Mouse (Mus musculus) intestine, postnatal 0 days (tissue): Measurements from ENCODE around the gene Exosc5. TPM values are rescaled to one million over a fixed set of nuclear protein-coding genes. Genes with fewer than 3 reads are reported as not detected.

ENCODE experiments used
- ATAC-seq: fragments of 200-750 bp; cut with Nextera tagmentation; 2 replicates; pipeline ENCODE4 v1.8.0; 2017; ENCODE audit warnings: mild to moderate bottlenecking, moderate TSS enrichment, moderate library complexity
- H3K27ac ChIP-seq: fragments of 300-500 bp; sonication (generic); 2 replicates; pipeline ENCODE4 v1.5.1; 2014; ENCODE audit warnings: mild to moderate bottlenecking, low read depth, low read length, moderate library complexity
- H3K27me3 ChIP-seq: fragments of 300-500 bp; sonication (generic); replicated peaks from 2 replicates; pipeline ENCODE4 v1.6.1; 2014; ENCODE audit warnings: low read length, mixed read lengths; ENCODE audit not compliant: control insufficient read depth, insufficient read depth
- H3K36me3 ChIP-seq: fragments of 300-500 bp; sonication (generic); 2 replicates; pipeline ENCODE4 v1.6.1; 2014; ENCODE audit warnings: mild to moderate bottlenecking, moderate library complexity; ENCODE audit not compliant: control insufficient read depth, insufficient read depth
- H3K4me1 ChIP-seq: fragments of 300-500 bp; sonication (generic); replicated peaks from 2 replicates; pipeline ENCODE4 v1.6.1; 2014; ENCODE audit warnings: antibody characterized with exemption, low read length, mixed read lengths; ENCODE audit not compliant: control insufficient read depth, insufficient read depth
- H3K4me2 ChIP-seq: fragments of 300-500 bp; sonication (generic); replicated peaks from 2 replicates; pipeline ENCODE4 v1.6.1; 2014; ENCODE audit warnings: low read depth, mild to moderate bottlenecking, moderate library complexity
- H3K4me3 ChIP-seq: fragments of 300-500 bp; sonication (generic); 2 replicates; pipeline ENCODE4 v1.5.1; 2014; ENCODE audit warnings: low read depth, low read length
- H3K9ac ChIP-seq: fragments of 300-500 bp; sonication (generic); 2 replicates; pipeline ENCODE4 v1.6.1; 2014; ENCODE audit warnings: mild to moderate bottlenecking, low read depth, low read length
- H3K9me3 ChIP-seq: fragments of 300-500 bp; sonication (generic); 2 replicates; pipeline ENCODE4 v1.6.1; 2016; ENCODE audit warnings: mixed run types; ENCODE audit not compliant: control insufficient read depth
- CTCF ChIP-seq: sonication (generic); IDR thresholded peaks from 2 replicates; pipeline ENCODE4 v1.5.1; 2016; ENCODE audit warnings: low read depth, mild to moderate bottlenecking, control low read depth, antibody characterized with exemption, moderate library complexity
- WGBS: fragments of 180-500 bp; shearing (Covaris S2); extraction: QIAGEN DNeasy Blood & Tissue Kit; methylation state at CpG from one replicate; pipeline ENCODE4 v1.1.7; 2014; 5-methylcytosine and 5-hydroxymethylcytosine counted together
- polyA plus RNA-seq: library from polyadenylated mRNA; unstranded; fragments of >200 nt; fragmentation: Nextera tagmentation; extraction: Ambion mirVana; gene quantifications from 2 replicates; pipeline ENCODE4 v1.2.1, GENCODE M21; 2015

Gene Exosc5
- polyA plus RNA-seq, 1 experiment from 2014 or later, result 50.4 TPM

- Histone ChIP-seq H3K27ac (no peak overlapping the region), H3K4me3 (no peak overlapping the region), H3K9me3 (no peaks in the 10 kb centered on the region), H3K36me3 (peaks cover 52% of the 10 kb centered on the region; the same call in 1 of the 2 replicates), H3K9ac (no peak overlapping the region), H3K4me1 (no peaks in the 10 kb centered on the region), H3K4me2 (no peak overlapping the region), H3K27me3 (no peaks in the 10 kb centered on the region)
- 95% methylated on average over 8 of the region's 8 CpGs for WGBS
- ATAC-seq, result no peak
- TF ChIP-seq CTCF, result no peak
Observed at GRCm38 (mm10) chr7:25666381-25666780, 7.4 kb downstream of the Exosc5 start.

DNA sequence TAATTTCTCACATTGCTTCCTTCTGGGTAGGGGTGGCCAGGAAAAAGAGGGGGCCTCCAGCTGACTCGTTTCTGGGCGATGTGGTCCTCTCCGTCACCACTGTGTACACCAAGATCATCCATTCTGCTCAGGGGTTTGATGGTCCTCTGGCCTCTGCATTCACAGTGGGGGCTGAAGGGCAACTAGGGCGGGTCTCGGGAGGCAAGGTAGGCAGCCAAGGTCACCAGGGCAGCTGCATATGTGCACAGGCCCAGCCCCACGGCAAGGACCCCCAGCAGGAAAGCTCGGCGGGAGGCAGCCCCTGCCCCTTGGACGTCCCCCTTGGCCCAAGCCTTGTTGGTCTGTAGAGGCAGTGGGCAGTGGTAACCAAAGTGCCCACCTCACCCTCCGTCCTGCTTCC lies 10.2 kb downstream of the Exosc5 start:
- Histone ChIP-seq H3K4me3 (no peak overlapping the region), H3K4me1 (no peaks in the 10 kb centered on the region), H3K9ac (no peak overlapping the region), H3K36me3 (peaks cover 41% of the 10 kb centered on the region; the same call in 1 of the 2 replicates), H3K27ac (no peak overlapping the region), H3K27me3 (peaks cover under 1% of the 10 kb centered on the region), H3K4me2 (no peak overlapping the region), H3K9me3 (no peaks in the 10 kb centered on the region)
- no peak for ATAC-seq
- 82% methylated on average over 10 of the region's 10 CpGs for WGBS
- no peak for TF ChIP-seq CTCF

- H3K27me3 ChIP-seq, result peaks cover 5% of the 10 kb centered on the region
- ATAC-seq, result no peak
- peaks cover 36% of the 10 kb centered on the region; the same call in 1 of the 2 replicates for H3K36me3 ChIP-seq
- H3K9ac ChIP-seq, result no peak overlapping the region
- no peak overlapping the region for H3K4me2 ChIP-seq
- WGBS, result 81% methylated on average over 9 of the region's 9 CpGs
- no peaks in the 10 kb centered on the region for H3K9me3 ChIP-seq
- H3K27ac ChIP-seq, result no peak overlapping the region
- no peaks in the 10 kb centered on the region for H3K4me1 ChIP-seq
- TF ChIP-seq CTCF, result no peak
- H3K4me3 ChIP-seq, result no peak overlapping the region
Observed at GRCm38 (mm10) chr7:25669631-25670030, 10.7 kb downstream of the Exosc5 start.

GRCm38 (mm10) chr7:25670096-25670495 lies 11.1 kb downstream of the Exosc5 start:
- Histone ChIP-seq H3K9ac (no peak overlapping the region), H3K27ac (no peak overlapping the region), H3K36me3 (peaks cover 33% of the 10 kb centered on the region; the same call in 1 of the 2 replicates), H3K27me3 (peaks cover 9% of the 10 kb centered on the region), H3K4me3 (no peak overlapping the region), H3K4me1 (0 out of 2 replicates have a peak, but pooled peaks cover 3% of the 10 kb centered on the region), H3K4me2 (no peak overlapping the region), H3K9me3 (no peaks in the 10 kb centered on the region)
- no peak for TF ChIP-seq CTCF
- 91% methylated on average over 4 of the region's 4 CpGs for WGBS
- ATAC-seq, result no peak

DNA sequence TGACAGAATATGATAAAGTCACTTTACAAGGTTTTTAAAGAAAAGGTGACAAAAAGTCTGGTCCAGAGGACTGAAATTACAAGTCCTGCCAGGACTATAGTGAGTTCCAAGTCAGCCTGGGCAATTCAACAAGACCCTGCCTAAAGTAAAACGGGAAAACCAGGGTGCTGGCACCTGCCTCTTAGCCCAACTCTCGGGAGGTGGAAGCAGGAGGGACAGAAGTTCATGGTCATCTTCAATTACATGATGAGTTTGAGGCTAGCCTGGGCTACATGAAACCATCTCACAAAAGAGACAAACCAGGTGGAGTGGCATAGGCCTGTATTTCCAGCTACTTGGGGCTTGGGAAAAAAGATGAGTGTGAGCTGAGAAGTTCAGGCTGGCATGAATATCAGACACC lies 12.7 kb downstream of the Exosc5 start:
- no peak for ATAC-seq
- Histone ChIP-seq H3K36me3 (peaks cover 21% of the 10 kb centered on the region; the same call in 1 of the 2 replicates), H3K4me3 (no peak overlapping the region), H3K4me1 (0 out of 2 replicates have a peak, but pooled peaks cover 3% of the 10 kb centered on the region), H3K27me3 (peaks cover 19% of the 10 kb centered on the region), H3K4me2 (no peak overlapping the region), H3K27ac (no peak overlapping the region), H3K9me3 (no peaks in the 10 kb centered on the region), H3K9ac (no peak overlapping the region)
- WGBS, result 62% methylated on average over 2 of the region's 2 CpGs
- TF ChIP-seq CTCF, result no peak

GRCm38 (mm10) chr7:25672442-25672841 lies 13.5 kb downstream of the Exosc5 start:
- Histone ChIP-seq H3K4me3 (no peak overlapping the region), H3K27me3 (peaks cover 19% of the 10 kb centered on the region), H3K4me1 (0 out of 2 replicates have a peak, but pooled peaks cover 3% of the 10 kb centered on the region), H3K9me3 (no peaks in the 10 kb centered on the region), H3K4me2 (no peak overlapping the region), H3K36me3 (peaks cover 13% of the 10 kb centered on the region; the same call in 1 of the 2 replicates), H3K27ac (no peak overlapping the region), H3K9ac (no peak overlapping the region)
- TF ChIP-seq CTCF, result peak; percentile 42; the same call in 1 of the 2 replicates
- ATAC-seq, result no peak
- WGBS, result 47% methylated on average over 4 of the region's 4 CpGs

DNA sequence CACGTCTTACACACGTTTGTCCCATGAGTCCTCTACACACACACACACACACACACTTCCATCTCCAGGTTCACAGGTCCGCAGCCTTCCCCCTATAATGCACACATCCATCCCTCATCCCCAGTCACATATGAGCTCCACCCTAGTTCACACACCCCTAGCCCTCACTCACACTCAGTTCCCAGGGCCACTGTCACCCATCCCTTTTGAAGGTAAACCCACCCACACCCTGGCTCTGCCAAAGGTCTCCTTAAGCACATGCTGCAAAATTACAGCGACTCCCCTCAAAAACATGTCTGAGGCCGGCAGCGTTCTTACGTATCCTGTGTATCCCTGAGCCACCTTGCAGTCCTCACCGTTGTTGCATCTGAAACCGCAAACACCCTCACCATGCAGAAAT lies 15.3 kb downstream of the Exosc5 start:
- Histone ChIP-seq H3K4me3 (peak overlapping the region; percentile 34), H3K27ac (no peak overlapping the region), H3K36me3 (no peaks in the 10 kb centered on the region; the same call in 1 of the 2 replicates), H3K9ac (no peak overlapping the region), H3K4me2 (no peak overlapping the region), H3K9me3 (no peaks in the 10 kb centered on the region), H3K27me3 (peaks cover 19% of the 10 kb centered on the region), H3K4me1 (0 out of 2 replicates have a peak, but pooled peaks cover 3% of the 10 kb centered on the region)
- ATAC-seq, result no peak
- TF ChIP-seq CTCF, result no peak
- 22% methylated on average over 9 of the region's 9 CpGs for WGBS
